Mouse (Mus musculus) Patski (cell line): ENCODE results near the gene Pard3. TPM values are rescaled to one million over a fixed set of nuclear protein-coding genes. Genes with fewer than 3 reads are reported as not detected.

Source experiments
- ATAC-seq: fragments of 100-300 bp; one replicate; pipeline ENCODE4 v1.8.0; 2021
- CTCF ChIA-PET: fragments of 350-600 bp; sonication (Branson Sonifier 250); formaldehyde crosslinking; loops from one replicate; lab custom pipeline; 2022; ENCODE audit warnings: inconsistent platforms; lab: Charles Lee
- POLR2A ChIA-PET: fragments of 350-600 bp; sonication (Branson Sonifier 250); formaldehyde crosslinking; loops from one replicate; lab custom pipeline; 2022; ENCODE audit warnings: antibody characterized with exemption, inconsistent platforms; lab: Charles Lee
- DNase-seq: peaks from one replicate; pipeline ENCODE4 v3.0.0-alpha.2; 2011; ENCODE audit warnings: low read depth, low spot score
- H3K27me3 ChIP-seq: fragments of 371-371 bp; one replicate; pipeline ENCODE4 v1.5.1; 2021
- CTCF ChIP-seq: fragments of 100-300 bp; IDR thresholded peaks from one replicate; pipeline ENCODE4 v1.5.1; 2021
- in situ Hi-C: fragments of 300-500 bp; cut with MboI; formaldehyde crosslinking; loops from 3 replicates; pipeline ENCODE4 v1.11.1; 2018; ENCODE audit warnings: low pct_unique_long_range_greater_than_20kb, mixed read lengths
- polyA plus RNA-seq: library from polyadenylated mRNA; unstranded; gene quantifications from one replicate; pipeline ENCODE4 v1.2.3, GENCODE M21; 2021

Pard3 gene
- polyA plus RNA-seq, 1 experiment from 2014 or later = 36.8 TPM

DNA sequence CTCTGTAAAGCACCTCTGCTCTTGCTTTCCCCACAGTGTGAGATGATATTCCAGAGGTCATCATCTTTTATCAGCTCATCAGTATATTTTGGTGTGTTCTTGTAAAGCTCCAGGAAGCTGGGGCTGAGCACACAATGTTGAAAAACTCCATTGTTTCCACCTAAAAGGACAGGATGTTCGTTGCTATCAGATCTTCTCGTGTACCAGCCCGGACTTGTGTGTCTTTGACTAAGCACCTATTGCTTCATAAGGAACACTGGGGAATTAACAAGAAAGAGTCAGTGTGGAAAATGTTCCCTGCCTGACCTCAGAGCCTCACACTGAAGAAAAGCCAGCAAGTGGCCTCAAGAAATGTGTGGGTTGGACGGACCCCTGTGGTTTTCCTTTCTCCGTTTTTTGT is 39.6 kb downstream of the Pard3 start:
- in situ Hi-C loops = no loop called here
- CTCF ChIA-PET = interaction anchor here (0.6 to 1.4 kb wide), 2 partner anchors 9 to 36 kb away, joined by 3 to 5 read pairs; no protein-coding TSS in a partner anchor
- POLR2A ChIA-PET = no interaction called here
- no peaks in the 10 kb centered on the region for H3K27me3 ChIP-seq
- no peak for DNase-seq
- no peak for ATAC-seq
- TF ChIP-seq CTCF = no peak

DNA sequence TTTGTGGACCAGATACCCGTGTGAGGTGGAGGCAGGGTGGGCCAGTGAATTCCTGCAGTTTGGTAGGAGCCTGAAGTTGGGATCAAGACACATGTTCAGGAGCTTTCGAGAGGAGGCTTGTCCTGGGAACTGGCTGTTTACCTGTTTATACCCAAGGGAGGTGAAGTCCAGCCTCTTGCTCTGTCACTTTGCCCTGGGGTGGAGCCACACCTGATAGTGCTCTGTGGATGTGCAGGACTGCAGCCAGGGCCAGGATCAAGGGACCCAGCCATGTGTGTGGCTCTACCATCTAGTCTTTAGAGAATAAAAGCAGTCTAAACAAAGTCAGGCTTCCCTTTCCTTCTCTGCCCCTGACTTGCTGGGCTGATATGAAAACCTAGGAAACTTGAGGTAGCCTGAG is 40.9 kb downstream of the Pard3 start:
- CTCF ChIA-PET = interaction anchor here (1.4 kb wide), 1 partner anchor 34 kb away, joined by 5 read pairs; no protein-coding TSS in a partner anchor
- no peak for ATAC-seq
- POLR2A ChIA-PET = no interaction called here
- DNase-seq = no peak
- in situ Hi-C loops = no loop called here
- H3K27me3 ChIP-seq = no peaks in the 10 kb centered on the region
- TF ChIP-seq CTCF = no peak

DNA sequence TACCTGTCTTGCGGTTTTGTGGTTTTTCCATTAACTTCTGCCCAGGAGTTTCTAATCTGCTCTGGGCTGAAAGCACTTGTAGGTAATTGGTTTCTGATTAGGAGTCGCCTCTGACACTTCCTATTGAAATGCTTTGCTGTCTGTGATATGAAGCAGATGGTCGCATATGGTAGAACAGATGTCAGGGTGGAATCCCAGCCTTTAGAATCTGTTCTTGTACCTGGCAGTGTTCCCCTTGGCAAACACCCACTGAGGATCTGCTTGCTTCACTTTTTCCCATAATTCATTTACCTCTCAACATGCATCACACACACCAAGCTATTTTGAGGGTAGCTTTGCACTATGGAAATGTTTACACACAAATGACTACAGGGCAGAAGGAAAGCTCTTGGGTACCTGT is 44.2 kb downstream of the Pard3 start:
- H3K27me3 ChIP-seq = no peaks in the 10 kb centered on the region
- no peak for ATAC-seq
- no peak for DNase-seq
- CTCF ChIA-PET = interaction anchor here (1.0 to 1.3 kb wide), 3 partner anchors 12 to 39 kb away, joined by 3 to 4 read pairs (median 3); no protein-coding TSS in a partner anchor
- in situ Hi-C loops = no loop called here
- POLR2A ChIA-PET = no interaction called here
- TF ChIP-seq CTCF = no peak

DNA sequence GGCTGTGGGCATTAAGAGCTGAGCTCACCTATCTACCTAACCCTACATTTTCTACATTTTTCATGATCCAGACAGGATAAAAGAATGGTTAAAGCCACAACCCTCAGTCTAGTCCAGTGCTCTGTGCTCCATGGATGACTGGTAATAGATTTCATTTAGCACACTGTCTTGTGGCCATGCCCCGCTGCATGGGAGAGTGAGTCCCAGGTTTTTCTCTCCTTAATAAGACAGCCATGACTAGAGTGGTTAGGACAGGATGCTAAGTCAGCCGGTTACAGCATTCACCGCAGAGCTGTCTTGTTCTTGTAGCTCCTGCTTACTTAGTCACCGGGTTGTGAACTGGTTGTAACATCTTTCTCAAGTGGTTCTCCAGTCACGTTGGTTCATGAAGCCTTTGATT is 49.5 kb downstream of the Pard3 start:
- DNase-seq = peak; percentile 78
- POLR2A ChIA-PET = no interaction called here
- peak; percentile 79 for ATAC-seq
- CTCF ChIA-PET = interaction anchor here (0.7 to 2.3 kb wide), 6 partner anchors 8 to 26 kb away, joined by 3 to 8 read pairs (median 4); no protein-coding TSS in a partner anchor
- no peak for TF ChIP-seq CTCF
- no peaks in the 10 kb centered on the region for H3K27me3 ChIP-seq
- in situ Hi-C loops = no loop called here

DNA sequence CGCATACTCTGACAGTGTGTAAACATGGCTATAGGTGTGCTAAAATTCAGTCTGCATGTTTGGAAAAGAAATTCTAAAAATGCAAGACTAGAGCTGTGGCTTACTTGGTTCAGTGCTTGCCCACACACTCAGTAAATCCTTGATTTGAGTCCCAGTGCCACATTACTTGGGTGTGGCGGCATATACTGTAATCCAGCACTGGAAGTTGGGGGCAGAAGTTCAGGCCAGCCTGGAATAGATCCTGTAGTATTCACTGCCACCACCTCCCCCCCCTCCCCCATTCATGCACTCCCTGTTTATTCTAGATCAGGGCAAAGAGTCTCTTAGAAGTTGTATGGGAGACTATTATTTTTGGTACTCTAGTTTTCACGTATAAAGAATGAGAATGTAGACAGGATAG is 52.1 kb downstream of the Pard3 start:
- in situ Hi-C loops = no loop called here
- H3K27me3 ChIP-seq = no peaks in the 10 kb centered on the region
- ATAC-seq (no peak), DNase-seq (no peak)
- POLR2A ChIA-PET = no interaction called here
- CTCF ChIA-PET = interaction anchor here (1.0 to 1.4 kb wide), 4 partner anchors 13 to 129 kb away, joined by 3 to 4 read pairs (median 4); no protein-coding TSS in a partner anchor
- no peak for TF ChIP-seq CTCF

DNA sequence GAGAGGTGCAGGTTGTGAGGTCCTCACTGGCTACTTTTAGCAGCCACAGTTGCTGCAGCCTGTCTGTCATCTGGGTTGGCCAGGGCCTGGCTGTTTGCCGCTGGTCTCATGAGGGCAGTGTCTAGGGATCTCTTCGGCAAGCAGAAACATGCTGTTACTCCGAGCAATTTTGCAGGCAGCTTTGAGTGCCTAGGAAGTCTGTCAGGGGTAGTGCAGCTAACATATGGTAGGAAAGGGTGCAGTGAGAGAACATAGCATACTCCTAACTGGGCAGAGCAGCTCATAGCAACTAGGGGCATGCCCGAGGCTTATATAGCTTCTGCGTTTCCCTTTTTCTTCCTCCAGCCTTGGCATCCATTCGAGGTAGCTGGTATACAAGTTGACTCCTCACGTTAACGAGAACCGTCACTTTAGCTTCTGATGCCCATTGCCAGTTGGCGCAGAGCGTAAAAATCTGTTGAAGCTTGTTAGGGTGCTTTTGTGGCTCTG is 54.7 kb downstream of the Pard3 start:
- no peak for TF ChIP-seq CTCF
- in situ Hi-C loops = no loop called here
- no peaks in the 10 kb centered on the region for H3K27me3 ChIP-seq
- DNase-seq (no peak), ATAC-seq (no peak)
- ChIA-PET POLR2A (no interaction called here), CTCF (no interaction called here)

DNA sequence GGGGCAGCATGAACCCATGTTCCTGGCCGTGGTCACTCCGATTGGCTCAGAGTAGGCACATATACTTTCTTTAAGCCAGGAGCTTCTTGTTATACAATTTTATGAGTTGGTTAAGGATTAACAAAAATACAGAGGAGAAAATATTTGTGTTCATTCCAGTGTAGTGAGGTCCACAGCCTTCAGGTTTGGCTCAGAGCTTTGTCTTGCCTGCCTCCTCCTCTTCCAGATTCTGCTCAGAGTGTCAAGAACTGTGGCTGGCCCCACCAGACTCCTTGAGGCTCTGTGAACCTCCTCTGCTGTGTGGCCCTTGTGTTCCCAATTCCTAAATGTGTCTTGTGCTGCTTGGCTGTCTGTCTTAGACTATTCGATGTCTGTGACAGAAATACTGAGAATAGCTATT is 59.7 kb downstream of the Pard3 start:
- in situ Hi-C loops = no loop called here
- H3K27me3 ChIP-seq = no peaks in the 10 kb centered on the region
- TF ChIP-seq CTCF = no peak
- no peak for DNase-seq
- ChIA-PET CTCF (interaction anchor here (1.4 to 1.7 kb wide), 3 partner anchors 16 to 57 kb away, joined by 3 to 4 read pairs (median 3); no protein-coding TSS in a partner anchor), POLR2A (interaction anchor here (0.6 to 1.0 kb wide), 2 partner anchors 15 to 965 kb away, joined by 3 to 4 read pairs; no protein-coding TSS in a partner anchor)
- ATAC-seq = peak; percentile 66

DNA sequence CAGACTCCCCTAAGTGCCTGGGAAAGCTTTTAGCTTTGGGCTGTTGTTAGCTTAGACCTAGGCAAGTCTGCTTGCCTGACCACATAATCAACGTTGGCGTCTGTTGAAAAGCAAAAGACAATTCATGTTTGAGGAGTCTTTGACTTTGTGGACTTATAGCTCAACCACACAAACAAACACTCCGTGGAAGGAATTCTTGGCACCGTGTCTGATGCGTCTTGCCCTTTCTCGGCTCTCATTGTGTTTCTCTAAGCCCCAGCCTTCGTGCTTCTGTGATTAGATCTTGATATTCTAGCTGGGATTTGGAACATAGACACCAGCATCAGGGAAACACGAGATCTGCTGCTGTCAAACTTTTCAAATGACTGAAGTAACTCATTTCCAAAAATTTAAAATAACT is 61.1 kb downstream of the Pard3 start:
- no peak for DNase-seq
- in situ Hi-C loops = no loop called here
- H3K27me3 ChIP-seq = no peaks in the 10 kb centered on the region
- ChIA-PET CTCF (interaction anchor here (1.7 kb wide), 1 partner anchor 14 kb away, joined by 4 read pairs; no protein-coding TSS in a partner anchor), POLR2A (interaction anchor here (0.7 kb wide), 1 partner anchor 168 kb away, joined by 6 read pairs; no protein-coding TSS in a partner anchor)
- no peak for TF ChIP-seq CTCF
- ATAC-seq = no peak

DNA sequence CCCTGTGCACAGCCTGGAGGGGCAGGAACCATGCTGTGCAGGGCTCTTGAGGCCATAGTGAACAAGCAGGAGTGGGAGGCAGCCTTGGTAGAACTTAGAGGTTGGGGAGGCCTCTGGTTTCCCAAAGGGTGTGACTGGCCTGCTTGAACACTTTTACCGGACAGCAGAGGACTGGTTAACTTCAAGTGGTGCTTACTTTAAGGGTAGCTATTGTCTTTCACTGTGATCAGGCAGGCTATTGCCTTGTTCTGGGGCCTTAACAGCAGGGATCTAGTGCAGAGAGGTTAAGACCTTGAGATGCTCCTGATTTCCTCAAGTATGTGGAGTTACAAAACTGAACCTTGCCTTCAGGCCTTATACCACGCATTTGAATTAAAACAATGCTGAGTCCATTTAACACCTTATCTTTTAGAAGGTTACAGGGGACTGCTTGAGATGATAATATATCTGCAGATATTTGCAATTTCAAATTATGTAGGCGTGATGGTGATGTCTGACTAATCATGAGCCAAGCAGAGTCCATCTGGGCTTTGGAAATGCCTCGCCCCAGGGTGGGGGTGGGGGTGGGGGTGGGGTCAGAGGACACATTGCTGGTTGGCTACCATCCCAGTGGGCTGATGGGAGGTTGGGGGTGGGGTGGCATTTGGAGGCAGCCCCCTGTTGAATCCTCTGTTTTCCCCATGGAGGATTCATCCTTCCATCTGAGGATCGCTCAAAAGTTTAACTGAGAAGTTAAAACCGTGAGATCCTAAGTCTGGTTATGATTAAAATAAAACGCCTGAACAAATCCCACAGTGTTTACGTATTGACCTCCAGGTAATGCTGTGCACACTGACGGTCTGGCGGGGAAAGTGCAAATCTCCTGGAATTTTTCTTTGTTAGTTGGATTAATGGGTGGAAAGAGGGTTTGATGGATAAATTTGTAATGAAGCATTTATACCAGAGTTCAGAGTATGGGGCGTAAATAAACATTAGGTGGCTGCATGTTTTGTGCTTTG is 62.3 kb downstream of the Pard3 start:
- DNase-seq = no peak
- no peak for TF ChIP-seq CTCF
- H3K27me3 ChIP-seq = no peaks in the 10 kb centered on the region
- POLR2A ChIA-PET = no interaction called here
- no peak for ATAC-seq
- in situ Hi-C loops = no loop called here
- CTCF ChIA-PET = interaction anchor here (0.7 kb wide), 1 partner anchor 98 kb away, joined by 3 read pairs; no protein-coding TSS in a partner anchor

DNA sequence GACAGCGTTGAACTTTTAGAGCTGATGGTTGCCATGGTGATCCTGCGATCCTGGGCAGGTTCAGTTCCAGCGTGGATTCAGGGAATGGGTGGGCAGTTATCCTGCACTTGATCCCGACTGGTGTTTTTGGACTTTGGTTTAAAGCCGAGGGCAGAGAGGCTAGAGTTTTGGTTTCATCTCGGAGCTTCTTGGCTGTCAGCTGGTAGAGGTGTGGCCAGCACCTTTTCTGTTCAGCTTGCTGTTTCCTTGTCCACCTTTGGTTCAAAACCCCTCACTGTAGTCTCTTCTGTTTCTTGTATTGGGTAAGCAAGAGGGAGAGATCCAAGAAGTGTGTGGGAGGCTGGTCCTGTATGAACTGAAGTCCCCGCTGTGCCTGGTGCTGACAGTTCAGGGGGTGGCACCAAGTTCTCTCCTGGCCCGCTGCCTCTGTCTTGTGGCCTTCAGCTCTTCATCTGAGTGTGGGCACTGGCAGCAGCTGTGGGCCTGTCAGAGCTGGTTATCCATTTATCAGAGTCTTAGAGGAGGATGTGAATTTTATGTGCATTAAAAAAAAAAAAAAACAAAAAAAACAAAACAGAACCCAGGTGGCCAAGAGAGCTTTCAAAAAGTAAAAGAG is 65.2 kb downstream of the Pard3 start:
- TF ChIP-seq CTCF = no peak
- in situ Hi-C loops = no loop called here
- H3K27me3 ChIP-seq = no peaks in the 10 kb centered on the region
- ChIA-PET POLR2A (interaction anchor here (1.5 kb wide), 1 partner anchor 65 kb away, joined by 6 read pairs; the partner anchor contains the start of gene Pard3), CTCF (interaction anchor here (0.7 to 2.3 kb wide), 6 partner anchors 10 to 61 kb away, joined by 3 to 8 read pairs (median 4); no protein-coding TSS in a partner anchor)
- DNase-seq (no peak), ATAC-seq (no peak)
